Mouse (Mus musculus) thymus, postnatal 4 days (tissue): ENCODE measurements around the gene Gm9268.
"Not testable (repeated sequence)": the region's sequence is repeated elsewhere in the genome, so short reads cannot be mapped to it uniquely, and the experiment has no call there.

Experiments used
- DNase-seq: peaks from one replicate; pipeline ENCODE4 v3.0.0; 2021

The Gm9268 gene

GRCm38 (mm10) chr7:43018465-43018864 is at the start of gene Gm9268:
Gene Gm9268, plus strand, starts transcription at chr7:43018765.
- not testable (repeated sequence) for DNase-seq

GRCm38 (mm10) chr7:42980098-42980497 is 38.5 kb upstream of the Gm9268 start:
- DNase-seq = no peak

GRCm38 (mm10) chr7:42980739-42981138 is 37.8 kb upstream of the Gm9268 start:
- no peak for DNase-seq

GRCm38 (mm10) chr7:43077831-43078230 is 59.3 kb downstream of the Gm9268 start:
- DNase-seq = no peak
